Mouse (Mus musculus) ES-E14 (cell line): ENCODE results near the gene Vps45.

Experiments
- CHD2 ChIP-seq: IDR thresholded peaks from 2 replicates; pipeline ENCODE4 v1.6.1; 2014; ENCODE audit warnings: mild to moderate bottlenecking, low read depth, low read length, inconsistent platforms
- HCFC1 ChIP-seq: IDR thresholded peaks from 2 replicates; pipeline ENCODE4 v1.6.1; 2012; ENCODE audit warnings: low read length, inconsistent platforms, borderline replicate concordance; ENCODE audit not compliant: insufficient read depth
- MAFK ChIP-seq: IDR thresholded peaks from 2 replicates; pipeline ENCODE4 v1.6.1; 2014; ENCODE audit warnings: mild to moderate bottlenecking, low read depth, low read length, inconsistent platforms; ENCODE audit not compliant: insufficient read depth

GRCm38 (mm10) chr3:96033046-96033445, 25.2 kb downstream of the Vps45 start:
- no peak for TF ChIP-seq HCFC1
- no peak for TF ChIP-seq MAFK
- TF ChIP-seq CHD2: no peak
